Mouse (Mus musculus): ENCODE results near the gene Tm9sf4. TPM values are rescaled to one million over a fixed set of nuclear protein-coding genes. Genes with fewer than 3 reads are reported as not detected.
A peak's percentile ranks its signal among the peaks of the same experiment; 100 is the strongest.

Gene Tm9sf4
- total and polyA plus RNA-seq, 3 experiments = 34.5 to 51.8 (median 43.3) TPM

DNA sequence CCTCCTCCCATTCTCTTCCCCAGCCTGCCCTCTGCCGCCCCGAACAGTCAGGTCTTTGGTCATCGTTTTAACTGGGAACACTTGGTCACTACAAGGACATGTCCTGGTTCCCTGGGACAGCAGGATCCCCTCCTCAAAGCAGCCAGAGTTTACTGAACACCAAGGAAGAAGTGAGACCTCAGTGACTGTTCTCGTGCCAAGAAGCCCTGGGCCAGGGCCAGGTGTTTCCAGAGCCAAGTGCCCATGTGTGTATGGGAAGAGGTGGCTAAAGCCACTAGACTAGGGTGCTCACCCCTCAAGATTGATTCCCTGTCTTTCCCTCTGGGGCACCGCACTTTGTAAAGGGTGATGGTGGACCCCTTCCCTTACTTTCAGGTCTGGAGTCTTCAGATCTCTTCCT lies 48.2 kb downstream of the Tm9sf4 start:
- H3K27me3 ChIP-seq (ENCODE audit: control insufficient read depth, insufficient read depth, low read length) = no peaks in the 10 kb centered on the region
- 0 out of 2 replicates have a peak, but pooled peaks cover under 1% of the 10 kb centered on the region for H3K4me1 ChIP-seq (ENCODE audit: control insufficient read depth, insufficient read depth, low read length)
- 77% methylated on average over 5 of the region's 5 CpGs for WGBS
- no peak for DNase-seq
- no peak overlapping the region for H3K4me3 ChIP-seq
- no peaks in the 10 kb centered on the region for H3K36me3 ChIP-seq (ENCODE audit: control insufficient read depth, insufficient read depth, low read length)
- no peak overlapping the region for H3K9ac ChIP-seq (ENCODE audit: low read depth, low read length)
- TF ChIP-seq POLR2A (IDR thresholded peaks at IDR 0.05; ENCODE audit: insufficient read depth, low read depth, low read length) (no peak), CTCF (IDR thresholded peaks at IDR 0.05) (no peak), EP300 (IDR thresholded peaks at IDR 0.05; ENCODE audit: insufficient read depth, low read depth, low read length) (no peak)
- no peaks in the 10 kb centered on the region for H3K79me2 ChIP-seq (replicated peaks; ENCODE audit: control insufficient read depth, insufficient read depth, low read length)
- intact Hi-C loops (cut with DNase I) = no loop called here
- no peak overlapping the region for H3K27ac ChIP-seq

- Histone ChIP-seq H3K27ac (no peak overlapping the region), H3K4me3 (no peak overlapping the region), H3K27me3 (ENCODE audit: control insufficient read depth, insufficient read depth, low read length) (no peaks in the 10 kb centered on the region), H3K4me1 (ENCODE audit: control insufficient read depth, insufficient read depth, low read length) (peaks cover 3% of the 10 kb centered on the region), H3K36me3 (ENCODE audit: control insufficient read depth, insufficient read depth, low read length) (no peaks in the 10 kb centered on the region), H3K9ac (ENCODE audit: low read depth, low read length) (no peak overlapping the region), H3K79me2 (replicated peaks; ENCODE audit: control insufficient read depth, insufficient read depth, low read length) (no peaks in the 10 kb centered on the region)
- intact Hi-C loops (cut with DNase I) = no loop called here
- TF ChIP-seq POLR2A (IDR thresholded peaks at IDR 0.05; ENCODE audit: insufficient read depth, low read depth, low read length) (no peak), EP300 (IDR thresholded peaks at IDR 0.05; ENCODE audit: insufficient read depth, low read depth, low read length) (no peak), CTCF (IDR thresholded peaks at IDR 0.05) (no peak)
- 94% methylated on average over 5 of the region's 5 CpGs for WGBS
- no peak for DNase-seq
Observed at GRCm38 (mm10) chr2:153211451-153211850, 50.3 kb downstream of the Tm9sf4 start.

- no peak overlapping the region for H3K4me3 ChIP-seq
- DNase-seq = no peak
- no peak overlapping the region for H3K9ac ChIP-seq (ENCODE audit: low read depth, low read length)
- H3K4me1 ChIP-seq (ENCODE audit: control insufficient read depth, insufficient read depth, low read length) = peaks cover 3% of the 10 kb centered on the region
- H3K79me2 ChIP-seq (replicated peaks; ENCODE audit: control insufficient read depth, insufficient read depth, low read length) = no peaks in the 10 kb centered on the region
- no peaks in the 10 kb centered on the region for H3K36me3 ChIP-seq (ENCODE audit: control insufficient read depth, insufficient read depth, low read length)
- intact Hi-C loops (cut with DNase I) = no loop called here
- no peak overlapping the region for H3K27ac ChIP-seq
- 89% methylated on average over 4 of the region's 4 CpGs for WGBS
- TF ChIP-seq POLR2A (IDR thresholded peaks at IDR 0.05; ENCODE audit: insufficient read depth, low read depth, low read length) = no peak
- TF ChIP-seq CTCF (IDR thresholded peaks at IDR 0.05) = no peak
- no peak for TF ChIP-seq EP300 (IDR thresholded peaks at IDR 0.05; ENCODE audit: insufficient read depth, low read depth, low read length)
- H3K27me3 ChIP-seq (ENCODE audit: control insufficient read depth, insufficient read depth, low read length) = no peaks in the 10 kb centered on the region
Observed at GRCm38 (mm10) chr2:153213351-153213750, 52.2 kb downstream of the Tm9sf4 start.

- H3K9ac ChIP-seq (ENCODE audit: low read depth, low read length) = no peak overlapping the region
- peak in 1 of 2 experiments; percentile 35 for DNase-seq
- H3K36me3 ChIP-seq (ENCODE audit: control insufficient read depth, insufficient read depth, low read length) = no peaks in the 10 kb centered on the region
- intact Hi-C loops (cut with DNase I) = no loop called here
- H3K4me1 ChIP-seq (ENCODE audit: control insufficient read depth, insufficient read depth, low read length) = peaks cover 3% of the 10 kb centered on the region
- H3K27me3 ChIP-seq (ENCODE audit: control insufficient read depth, insufficient read depth, low read length) = no peaks in the 10 kb centered on the region
- no peak overlapping the region for H3K27ac ChIP-seq
- TF ChIP-seq POLR2A (IDR thresholded peaks at IDR 0.05; ENCODE audit: insufficient read depth, low read depth, low read length) (no peak), CTCF (IDR thresholded peaks at IDR 0.05) (no peak), EP300 (IDR thresholded peaks at IDR 0.05; ENCODE audit: insufficient read depth, low read depth, low read length) (no peak)
- H3K79me2 ChIP-seq (replicated peaks; ENCODE audit: control insufficient read depth, insufficient read depth, low read length) = no peaks in the 10 kb centered on the region
- H3K4me3 ChIP-seq = no peak overlapping the region
- WGBS = 31% methylated on average over 6 of the region's 6 CpGs
Observed at GRCm38 (mm10) chr2:153214771-153215259, 53.7 kb downstream of the Tm9sf4 start.

GRCm38 (mm10) chr2:153215421-153215820 lies 54.3 kb downstream of the Tm9sf4 start:
- Histone ChIP-seq H3K79me2 (replicated peaks; ENCODE audit: control insufficient read depth, insufficient read depth, low read length) (no peaks in the 10 kb centered on the region), H3K36me3 (ENCODE audit: control insufficient read depth, insufficient read depth, low read length) (no peaks in the 10 kb centered on the region), H3K27ac (no peak overlapping the region), H3K9ac (ENCODE audit: low read depth, low read length) (no peak overlapping the region), H3K4me1 (ENCODE audit: control insufficient read depth, insufficient read depth, low read length) (peaks cover 3% of the 10 kb centered on the region), H3K4me3 (no peak overlapping the region), H3K27me3 (ENCODE audit: control insufficient read depth, insufficient read depth, low read length) (no peaks in the 10 kb centered on the region)
- intact Hi-C loops (cut with DNase I) = no loop called here
- DNase-seq = no peak
- WGBS = 69% methylated on average over 4 of the region's 4 CpGs
- TF ChIP-seq CTCF (IDR thresholded peaks at IDR 0.05) (no peak), EP300 (IDR thresholded peaks at IDR 0.05; ENCODE audit: insufficient read depth, low read depth, low read length) (no peak), POLR2A (IDR thresholded peaks at IDR 0.05; ENCODE audit: insufficient read depth, low read depth, low read length) (no peak)

- H3K9ac ChIP-seq (ENCODE audit: low read depth, low read length) = no peak overlapping the region
- intact Hi-C loops (cut with DNase I) = no loop called here
- WGBS = 45% methylated on average over 10 of the region's 10 CpGs
- H3K4me1 ChIP-seq (ENCODE audit: control insufficient read depth, insufficient read depth, low read length) = peaks cover 3% of the 10 kb centered on the region
- H3K27ac ChIP-seq = no peak overlapping the region
- H3K79me2 ChIP-seq (replicated peaks; ENCODE audit: control insufficient read depth, insufficient read depth, low read length) = no peaks in the 10 kb centered on the region
- H3K27me3 ChIP-seq (ENCODE audit: control insufficient read depth, insufficient read depth, low read length) = no peaks in the 10 kb centered on the region
- no peaks in the 10 kb centered on the region for H3K36me3 ChIP-seq (ENCODE audit: control insufficient read depth, insufficient read depth, low read length)
- no peak for TF ChIP-seq CTCF (IDR thresholded peaks at IDR 0.05)
- no peak for DNase-seq
- H3K4me3 ChIP-seq = no peak overlapping the region
Observed at GRCm38 (mm10) chr2:153217826-153218340, 56.8 kb downstream of the Tm9sf4 start.
